Mouse (Mus musculus): ENCODE measurements at regions not wholly inside any gene's neighbourhood (a gene's known extent, or its start where the extent isn't known, plus 50 kb on each side); places are given as distances from the start of the nearest gene placed in this dataset.

GRCm38 (mm10) chr7:40214395-40214794 is 683.7 kb upstream of the Vstm2b start:
- Histone ChIP-seq H3K27ac (ENCODE audit: low read depth, low read length) (no peak overlapping the region), H3K9me3 (ENCODE audit: control insufficient read depth, low read length) (no peaks in the 10 kb centered on the region), H3K36me3 (ENCODE audit: control insufficient read depth, insufficient read depth, low read length) (no peaks in the 10 kb centered on the region), H3K4me2 (replicated peaks; ENCODE audit: low read depth, low read length) (no peak overlapping the region), H3K4me3 (ENCODE audit: low read length) (no peak overlapping the region), H3K9ac (ENCODE audit: low read depth, low read length) (no peak overlapping the region), H3K4me1 (ENCODE audit: control insufficient read depth, insufficient read depth, low read length) (no peaks in the 10 kb centered on the region), H3K27me3 (ENCODE audit: control insufficient read depth, insufficient read depth, low read length) (no peaks in the 10 kb centered on the region)
- 39% methylated on average over 4 of the region's 4 CpGs for WGBS
- peak; percentile 61; the same call in 1 of the 2 replicates for ATAC-seq (ENCODE audit: low FRiP score, low TSS enrichment)

- no peaks in the 10 kb centered on the region for H3K36me3 ChIP-seq (ENCODE audit: control insufficient read depth, insufficient read depth, low read length)
- no peaks in the 10 kb centered on the region for H3K27me3 ChIP-seq (ENCODE audit: control insufficient read depth, insufficient read depth, low read length)
- 71% methylated on average over 2 of the region's 2 CpGs for WGBS
- H3K9me3 ChIP-seq (ENCODE audit: control insufficient read depth, low read length) = no peaks in the 10 kb centered on the region
- no peak overlapping the region for H3K4me2 ChIP-seq (replicated peaks; ENCODE audit: low read depth, low read length)
- no peak for ATAC-seq (ENCODE audit: low FRiP score, low TSS enrichment)
- no peak overlapping the region for H3K4me3 ChIP-seq (ENCODE audit: low read length)
- no peak overlapping the region for H3K9ac ChIP-seq (ENCODE audit: low read depth, low read length)
- H3K27ac ChIP-seq (ENCODE audit: low read depth, low read length) = no peak overlapping the region
- H3K4me1 ChIP-seq (ENCODE audit: control insufficient read depth, insufficient read depth, low read length) = no peaks in the 10 kb centered on the region
These were observed 682.9 kb upstream of the Vstm2b start for GRCm38 (mm10) chr7:40215271-40215670.

- Histone ChIP-seq H3K27me3 (ENCODE audit: control insufficient read depth, insufficient read depth, low read length) (no peaks in the 10 kb centered on the region), H3K36me3 (ENCODE audit: control insufficient read depth, insufficient read depth, low read length) (no peaks in the 10 kb centered on the region), H3K4me3 (ENCODE audit: low read length) (no peak overlapping the region), H3K4me1 (ENCODE audit: control insufficient read depth, insufficient read depth, low read length) (no peaks in the 10 kb centered on the region), H3K9ac (ENCODE audit: low read depth, low read length) (no peak overlapping the region), H3K4me2 (replicated peaks; ENCODE audit: low read depth, low read length) (no peak overlapping the region), H3K9me3 (ENCODE audit: control insufficient read depth, low read length) (no peaks in the 10 kb centered on the region), H3K27ac (ENCODE audit: low read depth, low read length) (no peak overlapping the region)
- ATAC-seq (ENCODE audit: low FRiP score, low TSS enrichment) = no peak
- 85% methylated on average over 4 of the region's 4 CpGs for WGBS
These were observed 677.6 kb upstream of the Vstm2b start for GRCm38 (mm10) chr7:40220549-40220948.

- no peak overlapping the region for H3K9ac ChIP-seq (ENCODE audit: low read depth, low read length)
- WGBS = 90% methylated on average over 8 of the region's 8 CpGs
These were observed 652.9 kb upstream of the Vstm2b start for GRCm38 (mm10) chr7:40245188-40245587.

GRCm38 (mm10) chr7:40248521-40248920 is 649.6 kb upstream of the Vstm2b start:
- ATAC-seq (ENCODE audit: low FRiP score, low TSS enrichment) = no peak
- H3K4me3 ChIP-seq (ENCODE audit: low read length) = no peak overlapping the region
- 72% methylated on average over 2 of the region's 2 CpGs for WGBS

More at GRCm38 (mm10) chr7:40245188-40245587, 652.9 kb upstream of the Vstm2b start:
- H3K27me3 ChIP-seq (ENCODE audit: control insufficient read depth, insufficient read depth, low read length) = no peaks in the 10 kb centered on the region
- H3K4me1 ChIP-seq (ENCODE audit: control insufficient read depth, insufficient read depth, low read length) = no peaks in the 10 kb centered on the region
- H3K36me3 ChIP-seq (ENCODE audit: control insufficient read depth, insufficient read depth, low read length) = no peaks in the 10 kb centered on the region
- ATAC-seq (ENCODE audit: low FRiP score, low TSS enrichment) = no peak
- no peaks in the 10 kb centered on the region for H3K9me3 ChIP-seq (ENCODE audit: control insufficient read depth, low read length)
- H3K4me2 ChIP-seq (replicated peaks; ENCODE audit: low read depth, low read length) = no peak overlapping the region
- no peak overlapping the region for H3K27ac ChIP-seq (ENCODE audit: low read depth, low read length)
- H3K4me3 ChIP-seq (ENCODE audit: low read length) = no peak overlapping the region

GRCm38 (mm10) chr7:40253486-40253885 is 644.6 kb upstream of the Vstm2b start:
- H3K36me3 ChIP-seq (ENCODE audit: control insufficient read depth, insufficient read depth, low read length) = no peaks in the 10 kb centered on the region
- H3K4me1 ChIP-seq (ENCODE audit: control insufficient read depth, insufficient read depth, low read length) = no peaks in the 10 kb centered on the region
- no peak overlapping the region for H3K4me2 ChIP-seq (replicated peaks; ENCODE audit: low read depth, low read length)
- no peak overlapping the region for H3K9ac ChIP-seq (ENCODE audit: low read depth, low read length)
- WGBS = 72% methylated on average over 2 of the region's 2 CpGs
- ATAC-seq (ENCODE audit: low FRiP score, low TSS enrichment) = no peak
- H3K9me3 ChIP-seq (ENCODE audit: control insufficient read depth, low read length) = no peaks in the 10 kb centered on the region
- H3K27ac ChIP-seq (ENCODE audit: low read depth, low read length) = no peak overlapping the region
- no peaks in the 10 kb centered on the region for H3K27me3 ChIP-seq (ENCODE audit: control insufficient read depth, insufficient read depth, low read length)
- no peak overlapping the region for H3K4me3 ChIP-seq (ENCODE audit: low read length)

More at GRCm38 (mm10) chr7:40248521-40248920, 649.6 kb upstream of the Vstm2b start:
- Histone ChIP-seq H3K4me1 (ENCODE audit: control insufficient read depth, insufficient read depth, low read length) (no peaks in the 10 kb centered on the region), H3K27ac (ENCODE audit: low read depth, low read length) (no peak overlapping the region), H3K36me3 (ENCODE audit: control insufficient read depth, insufficient read depth, low read length) (no peaks in the 10 kb centered on the region), H3K27me3 (ENCODE audit: control insufficient read depth, insufficient read depth, low read length) (no peaks in the 10 kb centered on the region), H3K9ac (ENCODE audit: low read depth, low read length) (no peak overlapping the region), H3K4me2 (replicated peaks; ENCODE audit: low read depth, low read length) (no peak overlapping the region), H3K9me3 (ENCODE audit: control insufficient read depth, low read length) (no peaks in the 10 kb centered on the region)

GRCm38 (mm10) chr7:40257733-40258376 is 640.3 kb upstream of the Vstm2b start:
- Histone ChIP-seq H3K27me3 (ENCODE audit: control insufficient read depth, insufficient read depth, low read length) (no peaks in the 10 kb centered on the region), H3K4me3 (ENCODE audit: low read length) (no peak overlapping the region), H3K36me3 (ENCODE audit: control insufficient read depth, insufficient read depth, low read length) (no peaks in the 10 kb centered on the region), H3K4me2 (replicated peaks; ENCODE audit: low read depth, low read length) (no peak overlapping the region), H3K4me1 (ENCODE audit: control insufficient read depth, insufficient read depth, low read length) (no peaks in the 10 kb centered on the region), H3K9me3 (ENCODE audit: control insufficient read depth, low read length) (no peaks in the 10 kb centered on the region), H3K27ac (ENCODE audit: low read depth, low read length) (no peak overlapping the region), H3K9ac (ENCODE audit: low read depth, low read length) (no peak overlapping the region)
- no peak for ATAC-seq (ENCODE audit: low FRiP score, low TSS enrichment)
- WGBS = 75% methylated on average over 1 of the region's 1 CpGs

GRCm38 (mm10) chr7:40258377-40258739 is 639.8 kb upstream of the Vstm2b start:
- H3K4me3 ChIP-seq (ENCODE audit: low read length) = no peak overlapping the region
- no peak overlapping the region for H3K27ac ChIP-seq (ENCODE audit: low read depth, low read length)
- H3K4me1 ChIP-seq (ENCODE audit: control insufficient read depth, insufficient read depth, low read length) = no peaks in the 10 kb centered on the region
- H3K4me2 ChIP-seq (replicated peaks; ENCODE audit: low read depth, low read length) = no peak overlapping the region
- no peak for ATAC-seq (ENCODE audit: low FRiP score, low TSS enrichment)
- no peaks in the 10 kb centered on the region for H3K36me3 ChIP-seq (ENCODE audit: control insufficient read depth, insufficient read depth, low read length)
- H3K9me3 ChIP-seq (ENCODE audit: control insufficient read depth, low read length) = no peaks in the 10 kb centered on the region
- H3K27me3 ChIP-seq (ENCODE audit: control insufficient read depth, insufficient read depth, low read length) = no peaks in the 10 kb centered on the region
- WGBS = 46% methylated on average over 6 of the region's 6 CpGs
- H3K9ac ChIP-seq (ENCODE audit: low read depth, low read length) = no peak overlapping the region

GRCm38 (mm10) chr7:40273459-40274072 is 624.6 kb upstream of the Vstm2b start:
- ATAC-seq (ENCODE audit: low FRiP score, low TSS enrichment) = peak; percentile 66
- Histone ChIP-seq H3K9ac (ENCODE audit: low read depth, low read length) (no peak overlapping the region), H3K27me3 (ENCODE audit: control insufficient read depth, insufficient read depth, low read length) (no peaks in the 10 kb centered on the region), H3K27ac (ENCODE audit: low read depth, low read length) (no peak overlapping the region), H3K4me2 (replicated peaks; ENCODE audit: low read depth, low read length) (no peak overlapping the region), H3K9me3 (ENCODE audit: control insufficient read depth, low read length) (no peaks in the 10 kb centered on the region), H3K4me3 (ENCODE audit: low read length) (no peak overlapping the region), H3K4me1 (ENCODE audit: control insufficient read depth, insufficient read depth, low read length) (no peaks in the 10 kb centered on the region), H3K36me3 (ENCODE audit: control insufficient read depth, insufficient read depth, low read length) (no peaks in the 10 kb centered on the region)
- WGBS = 17% methylated on average over 2 of the region's 2 CpGs
